Mouse (Mus musculus): ENCODE results near the gene Clasp1. TPM values are rescaled to one million over a fixed set of nuclear protein-coding genes. Genes with fewer than 3 reads are reported as not detected.

Gene Clasp1
- polyA plus RNA-seq, 1 experiment from 2014 or later: 117 TPM

- no peaks in the 10 kb centered on the region for H3K9me3 ChIP-seq (ENCODE audit: control insufficient read depth, low read length)
- WGBS: 84% methylated on average over 1 of the region's 1 CpGs
- H3K9ac ChIP-seq (ENCODE audit: low read length): no peak overlapping the region
- peaks cover 3 to 19% of the 10 kb centered on the region in 2 experiments for H3K4me1 ChIP-seq (ENCODE audit: control insufficient read depth in 2 of 2, insufficient read depth in 2 of 2, low read length in 2 of 2)
- H3K27me3 ChIP-seq (ENCODE audit: control insufficient read depth, insufficient read depth, low read length): no peaks in the 10 kb centered on the region
- no peak overlapping the region for H3K4me2 ChIP-seq (ENCODE audit: low read length)
- no peak for ATAC-seq (ENCODE audit: insufficient number of reproducible peaks, insufficient read depth, low FRiP score, low read depth)
- H3K4me3 ChIP-seq (ENCODE audit: control insufficient read depth in 1 of 2, insufficient read depth in 1 of 2, low read depth in 1 of 2, low read length in 2 of 2): no peak overlapping the region
- no peak overlapping the region for H3K27ac ChIP-seq (replicated peaks in 1 of 2; ENCODE audit: control insufficient read depth in 1 of 2, insufficient read depth in 1 of 2, low read depth in 2 of 2, low read length in 2 of 2)
- H3K36me3 ChIP-seq (ENCODE audit: control insufficient read depth, insufficient read depth, low read length): 0 out of 2 replicates have a peak, but pooled peaks cover 3% of the 10 kb centered on the region
These were observed 51.7 kb downstream of the Clasp1 start for GRCm38 (mm10) chr1:118440547-118440946.

- H3K4me1 ChIP-seq (ENCODE audit: control insufficient read depth in 2 of 2, insufficient read depth in 2 of 2, low read length in 2 of 2): peaks cover 13 to 43% of the 10 kb centered on the region in 2 experiments
- H3K9me3 ChIP-seq (ENCODE audit: control insufficient read depth, low read length): no peaks in the 10 kb centered on the region
- H3K4me2 ChIP-seq (ENCODE audit: low read length): no peak overlapping the region
- 41% methylated on average over 7 of the region's 7 CpGs for WGBS
- no peaks in the 10 kb centered on the region for H3K36me3 ChIP-seq (ENCODE audit: control insufficient read depth, insufficient read depth, low read length)
- no peak overlapping the region for H3K27ac ChIP-seq (replicated peaks in 1 of 2; ENCODE audit: control insufficient read depth in 1 of 2, insufficient read depth in 1 of 2, low read depth in 2 of 2, low read length in 2 of 2)
- no peak for ATAC-seq (ENCODE audit: insufficient number of reproducible peaks, insufficient read depth, low FRiP score, low read depth)
- no peak overlapping the region for H3K9ac ChIP-seq (ENCODE audit: low read length)
- no peak overlapping the region for H3K4me3 ChIP-seq (ENCODE audit: control insufficient read depth in 1 of 2, insufficient read depth in 1 of 2, low read depth in 1 of 2, low read length in 2 of 2)
- no peaks in the 10 kb centered on the region for H3K27me3 ChIP-seq (ENCODE audit: control insufficient read depth, insufficient read depth, low read length)
These were observed 55.6 kb downstream of the Clasp1 start for GRCm38 (mm10) chr1:118444420-118444819.

GRCm38 (mm10) chr1:118444988-118445387 is 56.1 kb downstream of the Clasp1 start:
- WGBS: 41% methylated on average over 3 of the region's 3 CpGs
- H3K36me3 ChIP-seq (ENCODE audit: control insufficient read depth, insufficient read depth, low read length): no peaks in the 10 kb centered on the region
- H3K4me3 ChIP-seq (ENCODE audit: control insufficient read depth in 1 of 2, insufficient read depth in 1 of 2, low read depth in 1 of 2, low read length in 2 of 2): no peak overlapping the region
- no peak overlapping the region for H3K4me2 ChIP-seq (ENCODE audit: low read length)
- no peaks in the 10 kb centered on the region for H3K9me3 ChIP-seq (ENCODE audit: control insufficient read depth, low read length)
- H3K9ac ChIP-seq (ENCODE audit: low read length): no peak overlapping the region
- ATAC-seq (ENCODE audit: insufficient number of reproducible peaks, insufficient read depth, low FRiP score, low read depth): no peak
- 0 out of 4 replicates have a peak overlapping the region, but pooled peaks of 1 of the 2 experiments have one; percentile 14 for H3K27ac ChIP-seq (replicated peaks in 1 of 2; ENCODE audit: control insufficient read depth in 1 of 2, insufficient read depth in 1 of 2, low read depth in 2 of 2, low read length in 2 of 2)
- no peaks in the 10 kb centered on the region for H3K27me3 ChIP-seq (ENCODE audit: control insufficient read depth, insufficient read depth, low read length)
- H3K4me1 ChIP-seq (ENCODE audit: control insufficient read depth in 2 of 2, insufficient read depth in 2 of 2, low read length in 2 of 2): peaks cover 13 to 43% of the 10 kb centered on the region in 2 experiments

- H3K4me1 ChIP-seq (ENCODE audit: control insufficient read depth in 2 of 2, insufficient read depth in 2 of 2, low read length in 2 of 2): peaks cover 13 to 43% of the 10 kb centered on the region in 2 experiments
- H3K4me3 ChIP-seq (ENCODE audit: control insufficient read depth in 1 of 2, insufficient read depth in 1 of 2, low read depth in 1 of 2, low read length in 2 of 2): no peak overlapping the region
- H3K27me3 ChIP-seq (ENCODE audit: control insufficient read depth, insufficient read depth, low read length): no peaks in the 10 kb centered on the region
- no peak overlapping the region for H3K9ac ChIP-seq (ENCODE audit: low read length)
- H3K4me2 ChIP-seq (ENCODE audit: low read length): no peak overlapping the region
- no peaks in the 10 kb centered on the region for H3K36me3 ChIP-seq (ENCODE audit: control insufficient read depth, insufficient read depth, low read length)
- no peak for ATAC-seq (ENCODE audit: insufficient number of reproducible peaks, insufficient read depth, low FRiP score, low read depth)
- H3K9me3 ChIP-seq (ENCODE audit: control insufficient read depth, low read length): no peaks in the 10 kb centered on the region
- H3K27ac ChIP-seq (replicated peaks in 1 of 2; ENCODE audit: control insufficient read depth in 1 of 2, insufficient read depth in 1 of 2, low read depth in 2 of 2, low read length in 2 of 2): peak overlapping the region in 1 of 2 experiments; percentile 46; a peak in 1 of 4 replicates
- WGBS: 54% methylated on average over 6 of the region's 6 CpGs
These were observed 56.6 kb downstream of the Clasp1 start for GRCm38 (mm10) chr1:118445441-118445840.

- no peak for ATAC-seq (ENCODE audit: insufficient number of reproducible peaks, insufficient read depth, low FRiP score, low read depth)
- Histone ChIP-seq H3K9me3 (ENCODE audit: control insufficient read depth, low read length) (no peaks in the 10 kb centered on the region), H3K4me1 (ENCODE audit: control insufficient read depth in 2 of 2, insufficient read depth in 2 of 2, low read length in 2 of 2) (peaks cover 13 to 43% of the 10 kb centered on the region in 2 experiments), H3K27ac (replicated peaks in 1 of 2; ENCODE audit: control insufficient read depth in 1 of 2, insufficient read depth in 1 of 2, low read depth in 2 of 2, low read length in 2 of 2) (peak overlapping the region in 1 of 2 experiments; percentile 48; a peak in 2 of 4 replicates), H3K36me3 (ENCODE audit: control insufficient read depth, insufficient read depth, low read length) (no peaks in the 10 kb centered on the region), H3K27me3 (ENCODE audit: control insufficient read depth, insufficient read depth, low read length) (no peaks in the 10 kb centered on the region), H3K4me2 (ENCODE audit: low read length) (no peak overlapping the region), H3K4me3 (ENCODE audit: control insufficient read depth in 1 of 2, insufficient read depth in 1 of 2, low read depth in 1 of 2, low read length in 2 of 2) (no peak overlapping the region), H3K9ac (ENCODE audit: low read length) (no peak overlapping the region)
- 78% methylated on average over 3 of the region's 3 CpGs for WGBS
These were observed 57.1 kb downstream of the Clasp1 start for GRCm38 (mm10) chr1:118446006-118446405.

GRCm38 (mm10) chr1:118447131-118447530 is 58.3 kb downstream of the Clasp1 start:
- WGBS: 73% methylated on average over 2 of the region's 2 CpGs

GRCm38 (mm10) chr1:118448214-118448613 is 59.4 kb downstream of the Clasp1 start:
- 93% methylated on average over 1 of the region's 1 CpGs for WGBS
- no peak for ATAC-seq (ENCODE audit: insufficient number of reproducible peaks, insufficient read depth, low FRiP score, low read depth)
- Histone ChIP-seq H3K9ac (ENCODE audit: low read length) (no peak overlapping the region), H3K36me3 (ENCODE audit: control insufficient read depth, insufficient read depth, low read length) (no peaks in the 10 kb centered on the region), H3K4me2 (ENCODE audit: low read length) (no peak overlapping the region), H3K27ac (replicated peaks in 1 of 2; ENCODE audit: control insufficient read depth in 1 of 2, insufficient read depth in 1 of 2, low read depth in 2 of 2, low read length in 2 of 2) (no peak overlapping the region), H3K4me1 (ENCODE audit: control insufficient read depth in 2 of 2, insufficient read depth in 2 of 2, low read length in 2 of 2) (peaks cover 13 to 46% of the 10 kb centered on the region in 2 experiments), H3K9me3 (ENCODE audit: control insufficient read depth, low read length) (no peaks in the 10 kb centered on the region), H3K27me3 (ENCODE audit: control insufficient read depth, insufficient read depth, low read length) (no peaks in the 10 kb centered on the region), H3K4me3 (ENCODE audit: control insufficient read depth in 1 of 2, insufficient read depth in 1 of 2, low read depth in 1 of 2, low read length in 2 of 2) (no peak overlapping the region)

More at GRCm38 (mm10) chr1:118447131-118447530, 58.3 kb downstream of the Clasp1 start:
- no peak overlapping the region for H3K27ac ChIP-seq (replicated peaks in 1 of 2; ENCODE audit: control insufficient read depth in 1 of 2, insufficient read depth in 1 of 2, low read depth in 2 of 2, low read length in 2 of 2)
- ATAC-seq (ENCODE audit: insufficient number of reproducible peaks, insufficient read depth, low FRiP score, low read depth): no peak
- H3K27me3 ChIP-seq (ENCODE audit: control insufficient read depth, insufficient read depth, low read length): no peaks in the 10 kb centered on the region
- H3K4me1 ChIP-seq (ENCODE audit: control insufficient read depth in 2 of 2, insufficient read depth in 2 of 2, low read length in 2 of 2): peaks cover 13 to 43% of the 10 kb centered on the region in 2 experiments
- H3K4me2 ChIP-seq (ENCODE audit: low read length): no peak overlapping the region
- H3K36me3 ChIP-seq (ENCODE audit: control insufficient read depth, insufficient read depth, low read length): no peaks in the 10 kb centered on the region
- no peak overlapping the region for H3K4me3 ChIP-seq (ENCODE audit: control insufficient read depth in 1 of 2, insufficient read depth in 1 of 2, low read depth in 1 of 2, low read length in 2 of 2)
- no peaks in the 10 kb centered on the region for H3K9me3 ChIP-seq (ENCODE audit: control insufficient read depth, low read length)
- H3K9ac ChIP-seq (ENCODE audit: low read length): no peak overlapping the region

- Histone ChIP-seq H3K27me3 (ENCODE audit: control insufficient read depth, insufficient read depth, low read length) (no peaks in the 10 kb centered on the region), H3K9me3 (ENCODE audit: control insufficient read depth, low read length) (no peaks in the 10 kb centered on the region), H3K9ac (ENCODE audit: low read length) (no peak overlapping the region), H3K4me1 (ENCODE audit: control insufficient read depth in 2 of 2, insufficient read depth in 2 of 2, low read length in 2 of 2) (peaks cover 7 to 26% of the 10 kb centered on the region in 2 experiments), H3K4me2 (ENCODE audit: low read length) (no peak overlapping the region), H3K36me3 (ENCODE audit: control insufficient read depth, insufficient read depth, low read length) (no peaks in the 10 kb centered on the region), H3K4me3 (ENCODE audit: control insufficient read depth in 1 of 2, insufficient read depth in 1 of 2, low read depth in 1 of 2, low read length in 2 of 2) (no peak overlapping the region), H3K27ac (replicated peaks in 1 of 2; ENCODE audit: control insufficient read depth in 1 of 2, insufficient read depth in 1 of 2, low read depth in 2 of 2, low read length in 2 of 2) (no peak overlapping the region)
- ATAC-seq (ENCODE audit: insufficient number of reproducible peaks, insufficient read depth, low FRiP score, low read depth): no peak
- WGBS: 87% methylated on average over 3 of the region's 3 CpGs
These were observed 62.1 kb downstream of the Clasp1 start for GRCm38 (mm10) chr1:118450891-118451450.
